Mouse (Mus musculus): ENCODE results near the gene Mrps35. TPM values are rescaled to one million over a fixed set of nuclear protein-coding genes. Genes with fewer than 3 reads are reported as not detected.

The Mrps35 gene
- polyA plus RNA-seq, 1 experiment: 3.1 TPM

- Histone ChIP-seq H3K4me3 (ENCODE audit: control insufficient read depth, low read depth, low read length) (no peak overlapping the region), H3K27me3 (ENCODE audit: control insufficient read depth, insufficient read depth, low read length) (no peaks in the 10 kb centered on the region), H3K36me3 (ENCODE audit: control insufficient read depth, insufficient read depth, low read length) (no peaks in the 10 kb centered on the region; the same call in 1 of the 2 replicates), H3K4me1 (ENCODE audit: control insufficient read depth, insufficient read depth, low read length) (no peaks in the 10 kb centered on the region), H3K27ac (ENCODE audit: control insufficient read depth, insufficient read depth, low read depth, low read length) (no peak overlapping the region)
- TF ChIP-seq CTCF (IDR thresholded peaks at IDR 0.05; ENCODE audit: control insufficient read depth, insufficient read depth, insufficient replicate concordance, low read depth, low read length): no peak
- no peak for TF ChIP-seq POLR2A (IDR thresholded peaks at IDR 0.05; ENCODE audit: control insufficient read depth, low read depth, low read length)
These were observed 24.7 kb upstream of the Mrps35 start for GRCm38 (mm10) chr6:147017906-147018305.

DNA sequence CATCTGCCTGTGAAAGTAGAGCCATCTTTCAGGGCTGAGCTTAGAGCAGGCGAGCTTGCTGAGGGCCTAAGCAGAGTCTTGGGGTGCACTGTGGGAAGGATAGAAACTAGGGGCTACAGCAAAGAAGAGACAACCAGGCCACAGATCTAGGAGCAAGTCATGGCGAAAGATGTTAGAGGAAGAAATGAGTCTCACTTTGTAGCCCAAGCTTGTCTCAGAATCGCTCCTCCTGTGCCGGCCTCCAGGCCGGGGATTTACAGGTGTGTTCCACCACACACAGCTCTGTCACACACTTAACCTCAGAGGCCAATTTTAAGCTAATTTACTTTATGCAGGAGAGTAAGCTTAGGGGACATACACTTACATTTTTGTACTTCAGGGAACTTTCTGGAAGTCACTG, 24.2 kb upstream of the Mrps35 start:
- H3K4me1 ChIP-seq (ENCODE audit: control insufficient read depth, insufficient read depth, low read length): no peaks in the 10 kb centered on the region
- TF ChIP-seq POLR2A (IDR thresholded peaks at IDR 0.05; ENCODE audit: control insufficient read depth, low read depth, low read length): no peak
- no peak for TF ChIP-seq CTCF (IDR thresholded peaks at IDR 0.05; ENCODE audit: control insufficient read depth, insufficient read depth, insufficient replicate concordance, low read depth, low read length)
- H3K27ac ChIP-seq (ENCODE audit: control insufficient read depth, insufficient read depth, low read depth, low read length): no peak overlapping the region
- no peak overlapping the region for H3K4me3 ChIP-seq (ENCODE audit: control insufficient read depth, low read depth, low read length)
- no peaks in the 10 kb centered on the region for H3K27me3 ChIP-seq (ENCODE audit: control insufficient read depth, insufficient read depth, low read length)
- no peaks in the 10 kb centered on the region; the same call in 1 of the 2 replicates for H3K36me3 ChIP-seq (ENCODE audit: control insufficient read depth, insufficient read depth, low read length)

DNA sequence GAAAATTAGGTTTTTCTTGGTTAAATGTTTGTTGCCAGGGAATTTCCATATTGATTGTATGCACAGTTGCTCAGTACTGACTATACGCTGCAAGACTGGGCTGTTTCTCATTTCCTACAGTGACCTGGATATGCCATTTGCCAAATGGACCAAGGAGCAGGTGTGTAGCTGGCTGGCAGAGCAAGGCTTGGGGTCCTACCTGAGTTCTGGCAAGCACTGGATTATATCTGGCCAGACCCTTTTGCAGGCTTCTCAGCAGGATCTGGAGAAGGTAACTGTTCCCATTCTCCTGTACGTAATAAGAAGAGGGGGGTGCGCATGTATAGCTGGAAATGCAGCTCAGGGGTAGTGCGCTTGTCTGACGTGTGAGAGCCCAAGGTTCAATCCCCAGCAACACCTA, 21.4 kb upstream of the Mrps35 start:
- no peaks in the 10 kb centered on the region for H3K27me3 ChIP-seq (ENCODE audit: control insufficient read depth, insufficient read depth, low read length)
- no peak for TF ChIP-seq CTCF (IDR thresholded peaks at IDR 0.05; ENCODE audit: control insufficient read depth, insufficient read depth, insufficient replicate concordance, low read depth, low read length)
- TF ChIP-seq POLR2A (IDR thresholded peaks at IDR 0.05; ENCODE audit: control insufficient read depth, low read depth, low read length): no peak
- no peaks in the 10 kb centered on the region; the same call in 1 of the 2 replicates for H3K36me3 ChIP-seq (ENCODE audit: control insufficient read depth, insufficient read depth, low read length)
- no peak overlapping the region for H3K4me3 ChIP-seq (ENCODE audit: control insufficient read depth, low read depth, low read length)
- H3K27ac ChIP-seq (ENCODE audit: control insufficient read depth, insufficient read depth, low read depth, low read length): no peak overlapping the region
- no peaks in the 10 kb centered on the region for H3K4me1 ChIP-seq (ENCODE audit: control insufficient read depth, insufficient read depth, low read length)

DNA sequence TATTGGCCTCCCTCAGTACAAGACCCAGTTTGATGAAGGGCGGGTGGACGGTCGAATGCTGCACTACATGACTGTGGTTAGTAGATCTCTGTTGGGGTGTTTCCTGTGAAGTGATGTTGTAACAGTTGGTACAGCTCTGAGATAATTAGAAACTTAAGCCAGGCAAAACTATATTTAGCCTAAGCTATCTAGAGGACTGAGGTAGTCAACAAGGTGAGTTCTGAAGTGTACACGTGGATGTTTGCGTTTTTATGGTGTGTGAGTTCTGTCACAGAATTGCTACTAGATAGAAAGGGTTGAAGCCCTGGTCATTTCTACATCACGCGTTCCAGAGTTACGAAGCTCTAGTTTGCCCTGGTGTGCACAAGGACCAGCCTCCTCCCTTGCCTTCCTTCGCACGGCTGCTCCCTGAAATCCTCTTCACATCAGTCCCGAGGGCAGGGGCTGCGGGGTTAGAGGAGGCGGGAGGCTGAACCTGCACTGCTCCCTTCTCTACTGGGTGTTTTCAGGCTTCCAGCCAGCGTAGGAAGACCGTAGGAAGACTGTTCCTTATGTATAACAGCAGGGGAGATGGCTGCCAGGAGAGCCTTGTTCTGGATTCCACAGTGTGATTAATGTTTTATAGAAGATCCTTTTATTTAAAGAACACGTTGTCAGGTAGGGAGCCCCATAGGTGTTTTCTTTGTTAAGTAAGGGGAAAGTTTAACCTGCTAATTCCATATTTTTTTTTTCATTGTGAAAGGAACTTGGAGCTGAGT, 20.0 kb upstream of the Mrps35 start:
- Histone ChIP-seq H3K27me3 (ENCODE audit: control insufficient read depth, insufficient read depth, low read length) (no peaks in the 10 kb centered on the region), H3K4me1 (ENCODE audit: control insufficient read depth, insufficient read depth, low read length) (no peaks in the 10 kb centered on the region; the same call in 1 of the 2 replicates), H3K36me3 (ENCODE audit: control insufficient read depth, insufficient read depth, low read length) (no peaks in the 10 kb centered on the region; the same call in 1 of the 2 replicates), H3K4me3 (ENCODE audit: control insufficient read depth, low read depth, low read length) (no peak overlapping the region), H3K27ac (ENCODE audit: control insufficient read depth, insufficient read depth, low read depth, low read length) (peak overlapping the region; percentile 61)
- TF ChIP-seq CTCF (IDR thresholded peaks at IDR 0.05; ENCODE audit: control insufficient read depth, insufficient read depth, insufficient replicate concordance, low read depth, low read length) (no peak), POLR2A (IDR thresholded peaks at IDR 0.05; ENCODE audit: control insufficient read depth, low read depth, low read length) (no peak)

GRCm38 (mm10) chr6:147023133-147023395, 19.5 kb upstream of the Mrps35 start:
- TF ChIP-seq POLR2A (IDR thresholded peaks at IDR 0.05; ENCODE audit: control insufficient read depth, low read depth, low read length) (no peak), CTCF (IDR thresholded peaks at IDR 0.05; ENCODE audit: control insufficient read depth, insufficient read depth, insufficient replicate concordance, low read depth, low read length) (no peak)
- Histone ChIP-seq H3K4me1 (ENCODE audit: control insufficient read depth, insufficient read depth, low read length) (no peaks in the 10 kb centered on the region; the same call in 1 of the 2 replicates), H3K4me3 (ENCODE audit: control insufficient read depth, low read depth, low read length) (no peak overlapping the region), H3K27me3 (ENCODE audit: control insufficient read depth, insufficient read depth, low read length) (no peaks in the 10 kb centered on the region), H3K36me3 (ENCODE audit: control insufficient read depth, insufficient read depth, low read length) (no peaks in the 10 kb centered on the region; the same call in 1 of the 2 replicates), H3K27ac (ENCODE audit: control insufficient read depth, insufficient read depth, low read depth, low read length) (0 out of 2 replicates have a peak overlapping the region, but pooled peaks have one; percentile 13)

DNA sequence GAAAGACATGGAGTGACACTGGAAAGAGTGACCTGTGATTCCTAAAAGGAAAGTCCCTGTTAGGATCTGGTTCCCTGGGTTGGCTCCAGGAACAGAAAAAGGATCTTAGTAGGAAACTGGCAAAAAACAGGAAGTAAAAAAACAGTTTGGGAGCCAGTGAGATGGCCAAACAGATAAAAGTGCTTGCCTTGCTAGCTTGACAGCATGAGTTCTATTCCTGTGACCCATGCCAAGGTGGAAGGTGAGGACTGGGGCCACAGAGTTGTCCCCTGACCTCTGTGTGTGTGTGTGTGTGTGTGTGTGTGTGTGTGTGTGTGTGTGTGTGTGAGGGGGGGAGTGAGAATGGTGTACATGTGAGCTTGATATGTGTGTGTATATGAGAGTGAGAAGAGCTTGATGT, 19.0 kb upstream of the Mrps35 start:
- Histone ChIP-seq H3K36me3 (ENCODE audit: control insufficient read depth, insufficient read depth, low read length) (no peaks in the 10 kb centered on the region; the same call in 1 of the 2 replicates), H3K27me3 (ENCODE audit: control insufficient read depth, insufficient read depth, low read length) (no peaks in the 10 kb centered on the region), H3K27ac (ENCODE audit: control insufficient read depth, insufficient read depth, low read depth, low read length) (no peak overlapping the region), H3K4me3 (ENCODE audit: control insufficient read depth, low read depth, low read length) (no peak overlapping the region), H3K4me1 (ENCODE audit: control insufficient read depth, insufficient read depth, low read length) (no peaks in the 10 kb centered on the region; the same call in 1 of the 2 replicates)
- TF ChIP-seq CTCF (IDR thresholded peaks at IDR 0.05; ENCODE audit: control insufficient read depth, insufficient read depth, insufficient replicate concordance, low read depth, low read length) (no peak), POLR2A (IDR thresholded peaks at IDR 0.05; ENCODE audit: control insufficient read depth, low read depth, low read length) (no peak)

- H3K4me3 ChIP-seq (ENCODE audit: control insufficient read depth, low read depth, low read length): no peak overlapping the region
- H3K36me3 ChIP-seq (ENCODE audit: control insufficient read depth, insufficient read depth, low read length): no peaks in the 10 kb centered on the region; the same call in 1 of the 2 replicates
- TF ChIP-seq POLR2A (IDR thresholded peaks at IDR 0.05; ENCODE audit: control insufficient read depth, low read depth, low read length): no peak
- no peak for TF ChIP-seq CTCF (IDR thresholded peaks at IDR 0.05; ENCODE audit: control insufficient read depth, insufficient read depth, insufficient replicate concordance, low read depth, low read length)
- no peak overlapping the region for H3K27ac ChIP-seq (ENCODE audit: control insufficient read depth, insufficient read depth, low read depth, low read length)
- no peaks in the 10 kb centered on the region; the same call in 1 of the 2 replicates for H3K4me1 ChIP-seq (ENCODE audit: control insufficient read depth, insufficient read depth, low read length)
- H3K27me3 ChIP-seq (ENCODE audit: control insufficient read depth, insufficient read depth, low read length): no peaks in the 10 kb centered on the region
These were observed 17.8 kb upstream of the Mrps35 start for GRCm38 (mm10) chr6:147024761-147025160.
